In the genomic region with DNA sequence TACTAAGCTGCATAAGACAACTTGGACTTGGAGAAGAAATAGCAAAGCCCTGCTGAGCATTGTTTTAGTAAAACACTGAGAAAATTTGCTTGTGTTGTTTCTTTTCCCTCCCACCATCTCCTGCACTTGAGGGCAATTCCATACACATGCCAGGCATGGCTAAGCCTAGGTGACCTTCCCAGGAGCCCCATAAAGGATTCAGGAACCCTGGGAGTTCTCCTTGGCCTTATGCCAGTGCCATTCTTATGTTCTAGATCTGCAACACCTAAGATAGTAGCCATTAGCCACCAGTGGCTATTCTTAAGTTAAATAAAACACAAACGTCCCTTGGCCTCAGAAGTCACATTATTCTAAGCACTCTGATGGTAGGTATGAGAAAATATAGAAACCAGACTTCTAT, we compare ENCODE assay signal across 13 mouse cellular contexts. TPM values are rescaled to one million over a fixed set of nuclear protein-coding genes. Genes with fewer than 3 reads are reported as not detected.
DNase-seq lines count a peak whose midpoint lies in the region; TF ChIP-seq lines count a peak whose summit lies in the region.
"Had no signal": no experiment of that assay in that cellular context is flagged by ENCODE, and none has a peak within 500 bp of the region (broad histone marks: within the 10 kb centered on the region; RNA-seq: fewer than 3 reads in every experiment).

No protein-coding gene starts in this region.

- H3K4me3 ChIP-seq in heart, embryonic 10.5 days = no peak overlapping the region
- no peak overlapping the region for H3K4me3 ChIP-seq in kidney, adult 2 months (ENCODE audit: insufficient read depth, low read depth, low read length)
- no peak overlapping the region for H3K4me3 ChIP-seq in spleen, adult 2 months (ENCODE audit: extremely low read depth, insufficient read depth, insufficient read length)
- H3K4me3 ChIP-seq: embryonic facial prominence, embryonic 12.5 days had no signal

- H3K36me3 ChIP-seq in heart, embryonic 10.5 days = no peaks in the 10 kb centered on the region
- H3K36me3 ChIP-seq in kidney, adult 2 months (ENCODE audit: control insufficient read depth, insufficient read depth, low read length) = no peaks in the 10 kb centered on the region
- H3K36me3 ChIP-seq in spleen, adult 2 months (ENCODE audit: control insufficient read depth, insufficient read depth, low read length) = no peaks in the 10 kb centered on the region
- H3K36me3 ChIP-seq: embryonic facial prominence, embryonic 12.5 days had no signal

- H3K9me3 ChIP-seq in heart, embryonic 10.5 days = no peaks in the 10 kb centered on the region
- H3K9me3 ChIP-seq: embryonic facial prominence, embryonic 12.5 days had no signal

- H3K27me3 ChIP-seq in heart, embryonic 10.5 days (ENCODE audit: insufficient read depth, poor library complexity, severe bottlenecking) = no peaks in the 10 kb centered on the region
- H3K27me3 ChIP-seq in kidney, adult 2 months (replicated peaks; ENCODE audit: control insufficient read depth, insufficient read depth, low read length) = no peaks in the 10 kb centered on the region
- no peaks in the 10 kb centered on the region for H3K27me3 ChIP-seq in spleen, adult 2 months (ENCODE audit: control insufficient read depth, insufficient read depth, low read length)
- H3K27me3 ChIP-seq: embryonic facial prominence, embryonic 12.5 days had no signal

- no peak for TF ChIP-seq POLR2A in kidney, adult 2 months (IDR thresholded peaks at IDR 0.05; ENCODE audit: low read depth, low read length)
- TF ChIP-seq POLR2A in spleen, adult 2 months (IDR thresholded peaks at IDR 0.05; ENCODE audit: low read depth, low read length) = no peak

- WGBS in heart, embryonic 10.5 days = 44% methylated on average over 1 of the region's 1 CpGs
- WGBS in kidney, adult 2 months = 44% methylated on average over 1 of the region's 1 CpGs
- WGBS in spleen, adult 2 months = 70% methylated on average over 1 of the region's 1 CpGs

- no peak for TF ChIP-seq CTCF in kidney, adult 2 months (conservative IDR thresholded peaks at IDR 0.05; ENCODE audit: insufficient read depth, insufficient read length, low read depth, low read length)
- no peak for TF ChIP-seq CTCF in spleen, adult 2 months (IDR thresholded peaks at IDR 0.05; ENCODE audit: extremely low read depth, insufficient read depth, insufficient read length, insufficient replicate concordance)

- intact Hi-C loops in heart, postnatal 36 days (cut with DNase I) = no loop called here

- DNase-seq in heart, embryonic 10.5 days (ENCODE audit: low spot score) = no peak
- DNase-seq in heart, postnatal 36 days = no peak
- peak; percentile 71 for DNase-seq in kidney, adult 2 months
- no peak for DNase-seq in kidney, postnatal 10 days
- DNase-seq in spleen, adult 2 months (ENCODE audit: low read depth in 1 of 2, low spot score in 2 of 2) = no peak
- DNase-seq in spleen, postnatal 36 days (ENCODE audit: low spot score in 2 of 2) = no peak
- DNase-seq in embryo, embryonic 11 days = no peak
- no peak for DNase-seq in urinary bladder, adult 2 months (ENCODE audit: low spot score)
- DNase-seq: cerebellum, adult 9-11 months; gastrocnemius, postnatal 10 days; thymus, adult 2 months had no signal

- 0 out of 2 replicates have a peak overlapping the region, but pooled peaks have one; percentile 32 for H3K27ac ChIP-seq in heart, embryonic 10.5 days
- peak overlapping the region; percentile 2; the same call in 1 of the 2 replicates for H3K27ac ChIP-seq in kidney, adult 2 months (ENCODE audit: insufficient read depth, low read depth, low read length)
- peak overlapping the region; percentile 43; the same call in 1 of the 2 replicates for H3K27ac ChIP-seq in spleen, adult 2 months (ENCODE audit: insufficient read depth, low read length)
- H3K27ac ChIP-seq: macrophage had no signal

- H3K4me1 ChIP-seq in heart, embryonic 10.5 days = peaks cover 72% of the 10 kb centered on the region
- peaks cover 45% of the 10 kb centered on the region for H3K4me1 ChIP-seq in kidney, adult 2 months (ENCODE audit: control insufficient read depth, insufficient read depth, low read length)
- peaks cover 6% of the 10 kb centered on the region; the same call in 1 of the 2 replicates for H3K4me1 ChIP-seq in spleen, adult 2 months (ENCODE audit: control insufficient read depth, insufficient read depth, insufficient read length)

RNA-seq across cellular contexts. Expression of gene Tbxas1, which starts 27.8 kb away (rescaled TPM):
- 1.4 and 1.5 TPM in 2 replicates for polyA plus RNA-seq in heart, embryonic 10.5 days (2016; fragmentation: Nextera tagmentation; extraction: Ambion mirVana)
- 1 to 10 TPM; 2.1 TPM for total RNA-seq in heart, postnatal 36 days (2021)
- 19.5 and 21.5 TPM in 2 replicates for polyA plus RNA-seq in kidney, adult 2 months (2012; rRNA removed)
- polyA plus RNA-seq in spleen, adult 2 months (2012; rRNA removed) = 11.8 and 14.0 TPM in 2 replicates
- polyA plus RNA-seq in urinary bladder, adult 2 months (2012; rRNA removed) = 5.1 and 5.2 TPM in 2 replicates

RNA-seq across cellular contexts. Expression of gene Hipk2, which starts 28.5 kb away (rescaled TPM):
- polyA plus RNA-seq in heart, embryonic 10.5 days (2016; fragmentation: Nextera tagmentation; extraction: Ambion mirVana) = 15.9 and 20.1 TPM in 2 replicates
- 100 to 1,000 TPM in 1 of 2 experiments, 10 to 100 TPM in 1; 92.1 to 101 TPM for total RNA-seq in heart, postnatal 36 days (2021)
- 46.4 and 50.8 TPM in 2 replicates for polyA plus RNA-seq in kidney, adult 2 months (2012; rRNA removed)
- 14.9 and 19.4 TPM in 2 replicates for polyA plus RNA-seq in spleen, adult 2 months (2012; rRNA removed)
- 4.5 and 8.6 TPM in 2 replicates for polyA plus RNA-seq in urinary bladder, adult 2 months (2012; rRNA removed)
